Mouse (Mus musculus): ENCODE measurements around the gene Ctla4. TPM values are rescaled to one million over a fixed set of nuclear protein-coding genes. Genes with fewer than 3 reads are reported as not detected.

Gene Ctla4
- polyA plus RNA-seq, 1 experiment from 2014 or later: not detected

- Histone ChIP-seq H3K4me3 (no peak overlapping the region), H3K27me3 (ENCODE audit: low read depth, poor library complexity, severe bottlenecking) (no peaks in the 10 kb centered on the region), H3K36me3 (no peaks in the 10 kb centered on the region), H3K9me3 (replicated peaks) (no peaks in the 10 kb centered on the region), H3K4me1 (no peaks in the 10 kb centered on the region), H3K27ac (no peak overlapping the region)
- 72% methylated on average over 1 of the region's 1 CpGs for WGBS
- DNase-seq (ENCODE audit: low spot score): no peak
These were observed 22.9 kb downstream of the Ctla4 start for GRCm38 (mm10) chr1:60909746-60910145.

DNA sequence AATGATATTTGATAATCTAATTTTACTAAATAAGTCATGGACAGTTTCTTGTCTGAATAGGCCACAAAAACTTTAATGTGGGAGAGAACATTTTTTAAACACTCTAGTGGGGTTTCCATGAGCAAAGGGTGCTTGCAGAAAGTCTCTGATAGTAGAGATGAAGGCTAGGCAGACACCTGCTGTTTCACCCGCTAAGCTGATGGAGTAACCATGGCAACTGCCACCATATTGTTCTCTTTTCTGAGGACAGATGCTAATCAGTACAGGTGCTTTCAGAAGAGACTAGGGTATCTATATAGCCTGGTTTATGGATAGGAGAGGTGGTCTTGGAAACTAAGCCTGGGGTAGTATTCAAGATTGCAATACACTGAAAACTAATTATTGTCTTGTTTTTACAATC is 24.0 kb downstream of the Ctla4 start:
- Histone ChIP-seq H3K4me1 (no peaks in the 10 kb centered on the region), H3K27me3 (ENCODE audit: low read depth, poor library complexity, severe bottlenecking) (no peaks in the 10 kb centered on the region), H3K27ac (no peak overlapping the region), H3K36me3 (no peaks in the 10 kb centered on the region), H3K9me3 (replicated peaks) (no peaks in the 10 kb centered on the region), H3K4me3 (no peak overlapping the region)
- 69% methylated on average over 1 of the region's 1 CpGs for WGBS
- no peak for DNase-seq (ENCODE audit: low spot score)

DNA sequence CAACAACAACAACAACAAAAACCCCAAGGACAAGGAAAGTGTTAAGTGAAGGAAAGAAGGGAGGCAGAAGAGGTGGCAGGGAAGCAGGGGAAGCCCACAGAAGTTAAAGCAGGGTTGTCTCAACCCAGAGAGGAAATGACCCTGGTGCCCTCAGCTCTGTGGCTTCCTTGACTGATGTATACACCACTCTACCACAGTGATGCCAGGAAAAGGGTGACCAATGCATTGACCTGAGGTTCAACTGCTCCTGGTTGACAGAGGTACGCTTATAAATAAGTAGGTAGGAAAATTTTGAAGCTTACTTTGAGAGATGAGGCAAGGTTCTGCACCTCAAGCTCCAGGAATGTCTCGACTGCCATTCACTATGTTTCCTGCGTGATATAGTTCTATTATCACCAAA is 24.8 kb downstream of the Ctla4 start:
- H3K9me3 ChIP-seq (replicated peaks): no peaks in the 10 kb centered on the region
- H3K27ac ChIP-seq: no peak overlapping the region
- H3K36me3 ChIP-seq: no peaks in the 10 kb centered on the region
- no peak overlapping the region for H3K4me3 ChIP-seq
- H3K4me1 ChIP-seq: peaks cover 3% of the 10 kb centered on the region; the same call in 1 of the 2 replicates
- H3K27me3 ChIP-seq (ENCODE audit: low read depth, poor library complexity, severe bottlenecking): no peaks in the 10 kb centered on the region
- WGBS: 82% methylated on average over 3 of the region's 3 CpGs
- no peak for DNase-seq (ENCODE audit: low spot score)

DNA sequence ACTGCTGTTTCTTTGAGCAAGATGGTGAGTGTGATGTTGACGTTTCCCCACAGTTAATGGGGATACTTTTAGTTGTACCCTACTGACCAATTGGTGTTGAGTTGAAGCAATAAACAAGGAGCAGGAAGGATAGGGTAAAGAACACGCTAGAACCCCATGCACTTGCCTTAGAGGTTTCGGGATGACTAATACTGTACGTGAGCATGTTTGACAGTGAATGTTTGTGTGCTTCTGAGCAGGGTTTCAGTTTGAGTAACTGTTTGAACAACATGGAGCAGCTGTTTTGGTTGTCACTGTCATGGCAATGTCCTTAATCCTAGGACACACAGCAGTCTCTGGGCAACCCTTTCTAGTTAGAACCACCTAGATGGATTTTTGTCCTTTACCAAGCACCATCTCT is 26.5 kb downstream of the Ctla4 start:
- Histone ChIP-seq H3K4me3 (no peak overlapping the region), H3K27me3 (ENCODE audit: low read depth, poor library complexity, severe bottlenecking) (no peaks in the 10 kb centered on the region), H3K4me1 (peaks cover 3% of the 10 kb centered on the region; the same call in 1 of the 2 replicates), H3K9me3 (replicated peaks) (no peaks in the 10 kb centered on the region), H3K27ac (no peak overlapping the region), H3K36me3 (no peaks in the 10 kb centered on the region)
- no peak for DNase-seq (ENCODE audit: low spot score)
- 90% methylated on average over 4 of the region's 4 CpGs for WGBS

DNA sequence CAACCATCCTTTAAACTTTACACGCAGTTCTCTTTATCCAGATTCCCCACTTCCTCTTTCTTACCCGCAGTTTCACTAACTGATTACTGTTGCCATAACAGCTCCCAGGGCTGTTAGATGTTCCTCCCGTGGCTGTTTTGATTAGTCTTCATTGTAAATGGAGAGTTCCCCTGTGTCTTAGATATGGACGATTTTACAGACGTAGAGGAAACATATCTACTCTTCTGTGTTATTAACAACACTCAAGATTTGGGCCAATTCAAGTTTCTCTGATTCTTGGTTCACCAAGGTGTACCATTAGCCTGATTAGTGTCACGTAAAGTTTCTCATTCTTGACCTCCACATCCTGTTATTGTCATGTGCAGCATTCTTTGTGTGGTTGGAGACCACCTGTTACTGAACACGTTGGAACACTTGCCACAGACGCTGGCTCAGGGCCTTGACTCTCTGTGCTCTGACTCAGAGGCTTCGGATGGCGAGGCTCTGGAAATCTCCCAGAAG is 29.5 kb downstream of the Ctla4 start:
- Histone ChIP-seq H3K27ac (no peak overlapping the region), H3K4me3 (no peak overlapping the region), H3K9me3 (replicated peaks) (no peaks in the 10 kb centered on the region), H3K4me1 (peaks cover 3% of the 10 kb centered on the region; the same call in 1 of the 2 replicates), H3K27me3 (ENCODE audit: low read depth, poor library complexity, severe bottlenecking) (no peaks in the 10 kb centered on the region), H3K36me3 (no peaks in the 10 kb centered on the region)
- 81% methylated on average over 10 of the region's 10 CpGs for WGBS
- no peak for DNase-seq (ENCODE audit: low spot score)

- no peaks in the 10 kb centered on the region for H3K36me3 ChIP-seq
- H3K4me3 ChIP-seq: no peak overlapping the region
- no peak overlapping the region for H3K27ac ChIP-seq
- peaks cover 3% of the 10 kb centered on the region; the same call in 1 of the 2 replicates for H3K4me1 ChIP-seq
- no peaks in the 10 kb centered on the region for H3K9me3 ChIP-seq (replicated peaks)
- no peak for DNase-seq (ENCODE audit: low spot score)
- H3K27me3 ChIP-seq (ENCODE audit: low read depth, poor library complexity, severe bottlenecking): no peaks in the 10 kb centered on the region
- WGBS: 88% methylated on average over 24 of the region's 24 CpGs
These were observed 33.9 kb downstream of the Ctla4 start for GRCm38 (mm10) chr1:60920493-60921355.

DNA sequence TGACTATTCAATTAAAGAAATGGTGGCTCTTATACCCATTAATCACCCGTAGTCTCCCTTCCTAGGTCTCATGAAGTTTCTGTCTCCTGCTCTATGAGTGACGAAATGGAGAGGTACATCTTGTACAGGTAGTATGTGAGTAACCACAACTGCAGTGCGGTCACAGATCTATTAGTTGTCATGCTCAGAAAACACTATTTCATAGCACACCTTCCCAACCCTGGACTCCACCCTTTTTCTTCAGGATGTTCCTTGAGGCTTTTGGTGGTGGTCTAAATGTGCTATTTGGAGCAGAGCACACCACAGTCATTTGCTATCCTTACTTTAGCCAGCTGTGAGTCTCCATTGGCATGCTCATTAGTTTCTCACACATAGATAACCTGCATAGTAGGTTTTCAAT is 42.2 kb downstream of the Ctla4 start:
- Histone ChIP-seq H3K4me1 (0 out of 2 replicates have a peak, but pooled peaks cover 2% of the 10 kb centered on the region), H3K9me3 (replicated peaks) (no peaks in the 10 kb centered on the region), H3K4me3 (no peak overlapping the region), H3K27me3 (ENCODE audit: low read depth, poor library complexity, severe bottlenecking) (no peaks in the 10 kb centered on the region), H3K27ac (no peak overlapping the region), H3K36me3 (no peaks in the 10 kb centered on the region)
- no peak for DNase-seq (ENCODE audit: low spot score)
- 92% methylated on average over 3 of the region's 3 CpGs for WGBS

GRCm38 (mm10) chr1:60930397-60930796 is 43.6 kb downstream of the Ctla4 start:
- WGBS: 85% methylated on average over 7 of the region's 7 CpGs
- no peaks in the 10 kb centered on the region for H3K9me3 ChIP-seq (replicated peaks)
- DNase-seq (ENCODE audit: low spot score): no peak
- H3K4me1 ChIP-seq: 0 out of 2 replicates have a peak, but pooled peaks cover 2% of the 10 kb centered on the region
- H3K27ac ChIP-seq: no peak overlapping the region
- no peaks in the 10 kb centered on the region for H3K27me3 ChIP-seq (ENCODE audit: low read depth, poor library complexity, severe bottlenecking)
- H3K36me3 ChIP-seq: no peaks in the 10 kb centered on the region
- H3K4me3 ChIP-seq: no peak overlapping the region

- Histone ChIP-seq H3K27ac (no peak overlapping the region), H3K36me3 (no peaks in the 10 kb centered on the region), H3K9me3 (replicated peaks) (no peaks in the 10 kb centered on the region), H3K27me3 (ENCODE audit: low read depth, poor library complexity, severe bottlenecking) (no peaks in the 10 kb centered on the region), H3K4me3 (no peak overlapping the region), H3K4me1 (peaks cover 5% of the 10 kb centered on the region; the same call in 1 of the 2 replicates)
- DNase-seq (ENCODE audit: low spot score): no peak
- WGBS: 61% methylated on average over 8 of the region's 8 CpGs
These were observed 49.3 kb downstream of the Ctla4 start for GRCm38 (mm10) chr1:60935968-60936581.

- Histone ChIP-seq H3K4me3 (no peak overlapping the region), H3K27me3 (ENCODE audit: low read depth, poor library complexity, severe bottlenecking) (no peaks in the 10 kb centered on the region), H3K27ac (no peak overlapping the region), H3K9me3 (replicated peaks) (no peaks in the 10 kb centered on the region), H3K4me1 (peaks cover 5% of the 10 kb centered on the region; the same call in 1 of the 2 replicates), H3K36me3 (no peaks in the 10 kb centered on the region)
- DNase-seq (ENCODE audit: low spot score): no peak
- WGBS: 79% methylated on average over 6 of the region's 6 CpGs
These were observed 50.3 kb downstream of the Ctla4 start for GRCm38 (mm10) chr1:60936963-60937711.

DNA sequence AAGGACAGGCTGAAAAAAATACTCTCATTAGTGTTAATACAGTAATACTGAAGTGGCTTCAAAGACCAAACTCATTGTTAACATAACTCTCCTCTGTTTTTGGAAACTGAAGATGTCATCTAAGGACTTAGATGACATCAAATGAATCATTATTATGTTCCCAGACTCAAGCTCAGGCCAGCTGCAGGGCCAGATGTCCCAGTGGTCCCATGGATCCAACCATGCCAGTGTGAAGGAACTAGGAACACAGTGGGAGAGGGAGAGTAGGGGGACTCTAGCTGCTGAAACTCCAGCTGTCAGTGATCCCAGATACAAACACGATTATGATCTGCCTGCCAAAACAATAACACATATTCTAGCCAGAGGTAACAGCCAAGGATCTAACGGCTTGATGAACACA is 51.5 kb downstream of the Ctla4 start:
- Histone ChIP-seq H3K4me1 (peaks cover 5% of the 10 kb centered on the region; the same call in 1 of the 2 replicates), H3K9me3 (replicated peaks) (no peaks in the 10 kb centered on the region), H3K36me3 (no peaks in the 10 kb centered on the region), H3K4me3 (no peak overlapping the region), H3K27me3 (ENCODE audit: low read depth, poor library complexity, severe bottlenecking) (no peaks in the 10 kb centered on the region), H3K27ac (no peak overlapping the region)
- WGBS: 81% methylated on average over 2 of the region's 2 CpGs
- DNase-seq (ENCODE audit: low spot score): no peak

- DNase-seq (ENCODE audit: low spot score): no peak
- no peak overlapping the region for H3K27ac ChIP-seq
- 91% methylated on average over 5 of the region's 5 CpGs for WGBS
- H3K27me3 ChIP-seq (ENCODE audit: low read depth, poor library complexity, severe bottlenecking): no peaks in the 10 kb centered on the region
- no peaks in the 10 kb centered on the region for H3K36me3 ChIP-seq
- no peaks in the 10 kb centered on the region for H3K9me3 ChIP-seq (replicated peaks)
- peaks cover 5% of the 10 kb centered on the region; the same call in 1 of the 2 replicates for H3K4me1 ChIP-seq
- no peak overlapping the region for H3K4me3 ChIP-seq
These were observed 52.2 kb downstream of the Ctla4 start for GRCm38 (mm10) chr1:60938974-60939373.
